Mouse (Mus musculus) hindbrain, embryonic 11.5 days (tissue): Measurements from ENCODE around the gene Atp6v1g2. TPM values are rescaled to one million over a fixed set of nuclear protein-coding genes. Genes with fewer than 3 reads are reported as not detected.

Source experiments
- ATAC-seq: fragments of 200-750 bp; cut with Nextera tagmentation; 2 replicates; pipeline ENCODE4 v1.8.0; 2017; ENCODE audit warnings: mild to moderate bottlenecking, moderate TSS enrichment, moderate library complexity; ENCODE audit not compliant: low FRiP score
- DNase-seq: peaks from one replicate; pipeline ENCODE4 v3.0.0-alpha.2; 2015; ENCODE audit warnings: low spot score
- H3K27ac ChIP-seq: fragments of 300-500 bp; sonication (generic); 2 replicates; pipeline ENCODE4 v1.5.1; 2014; ENCODE audit warnings: mild to moderate bottlenecking, low read depth, low read length
- H3K27me3 ChIP-seq: fragments of 300-500 bp; sonication (generic); 2 replicates; pipeline ENCODE4 v1.6.1; 2014; ENCODE audit warnings: mild to moderate bottlenecking, low read length, moderate library complexity, mixed read lengths; ENCODE audit not compliant: control insufficient read depth, insufficient read depth
- H3K36me3 ChIP-seq: fragments of 300-500 bp; sonication (generic); 2 replicates; pipeline ENCODE4 v1.6.1; 2014; ENCODE audit warnings: mild to moderate bottlenecking, low read length, moderate library complexity, mixed read lengths; ENCODE audit not compliant: control insufficient read depth, insufficient read depth
- H3K4me1 ChIP-seq: fragments of 300-500 bp; sonication (generic); replicated peaks from 2 replicates; pipeline ENCODE4 v1.6.1; 2014; ENCODE audit warnings: low read length, mixed read lengths; ENCODE audit not compliant: control insufficient read depth, insufficient read depth
- H3K4me2 ChIP-seq: fragments of 300-500 bp; sonication (generic); replicated peaks from 2 replicates; pipeline ENCODE4 v1.6.1; 2014; ENCODE audit warnings: mild to moderate bottlenecking, low read depth, low read length
- H3K4me3 ChIP-seq: fragments of 300-500 bp; sonication (generic); 2 replicates; pipeline ENCODE4 v1.5.1; 2014; ENCODE audit warnings: low read depth, low read length
- H3K9ac ChIP-seq: fragments of 300-500 bp; sonication (generic); 2 replicates; pipeline ENCODE4 v1.6.1; 2014; ENCODE audit warnings: low read depth, low read length
- H3K9me3 ChIP-seq: fragments of 300-500 bp; sonication (generic); 2 replicates; pipeline ENCODE4 v1.6.1; 2016; ENCODE audit warnings: low read length; ENCODE audit not compliant: control insufficient read depth
- WGBS: fragments of 180-500 bp; shearing (Covaris S2); extraction: QIAGEN DNeasy Blood & Tissue Kit; methylation state at CpG from one replicate; pipeline ENCODE4 v1.1.7; 2014; 5-methylcytosine and 5-hydroxymethylcytosine counted together
- polyA plus RNA-seq: library from polyadenylated mRNA; unstranded; fragments of >200 nt; fragmentation: Nextera tagmentation; extraction: Ambion mirVana; gene quantifications from 2 replicates; pipeline ENCODE4 v1.2.1, GENCODE M21; 2014

Atp6v1g2 gene
- polyA plus RNA-seq, 1 experiment from 2014 or later: 14.7 TPM

- no peak overlapping the region for H3K9ac ChIP-seq
- no peak overlapping the region for H3K4me3 ChIP-seq
- H3K9me3 ChIP-seq: no peaks in the 10 kb centered on the region
- DNase-seq: no peak
- ATAC-seq: no peak
- 85% methylated on average over 5 of the region's 5 CpGs for WGBS
- H3K4me1 ChIP-seq: peaks cover 2% of the 10 kb centered on the region; the same call in 1 of the 2 replicates
- no peak overlapping the region for H3K27ac ChIP-seq
- H3K27me3 ChIP-seq: peaks cover 24% of the 10 kb centered on the region
- no peak overlapping the region for H3K4me2 ChIP-seq
- H3K36me3 ChIP-seq: no peaks in the 10 kb centered on the region
These were observed 40.5 kb upstream of the Atp6v1g2 start for GRCm38 (mm10) chr17:35192924-35193323.

GRCm38 (mm10) chr17:35193881-35194843 is 39.3 kb upstream of the Atp6v1g2 start, which contains the start of gene Ltb:
Gene Ltb, plus strand, starts transcription at chr17:35194439.
- peak within 1 kb of the TSS; percentile 59; the same call in 1 of the 2 replicates for H3K4me2 ChIP-seq
- ATAC-seq (no peak), DNase-seq (peak; percentile 11)
- no peak within 1 kb of the TSS for H3K27ac ChIP-seq
- H3K36me3 ChIP-seq: no peaks in the 10 kb centered on the region
- no peak within 1 kb of the TSS for H3K9ac ChIP-seq
- peaks cover 28% of the 10 kb centered on the region for H3K27me3 ChIP-seq
- peaks cover 2% of the 10 kb centered on the region; the same call in 1 of the 2 replicates for H3K4me1 ChIP-seq
- no peak within 1 kb of the TSS for H3K4me3 ChIP-seq
- WGBS: 58% methylated on average over 23 of the region's 28 CpGs
- H3K9me3 ChIP-seq: no peaks in the 10 kb centered on the region

GRCm38 (mm10) chr17:35194844-35195630 is 38.4 kb upstream of the Atp6v1g2 start:
- Histone ChIP-seq H3K27ac (no peak overlapping the region), H3K4me2 (peak overlapping the region; percentile 59), H3K9me3 (no peaks in the 10 kb centered on the region), H3K27me3 (peaks cover 28% of the 10 kb centered on the region), H3K36me3 (no peaks in the 10 kb centered on the region), H3K4me3 (peak overlapping the region; percentile 38), H3K9ac (peak overlapping the region; percentile 27; the same call in 1 of the 2 replicates), H3K4me1 (peaks cover 2% of the 10 kb centered on the region; the same call in 1 of the 2 replicates)
- no peak for ATAC-seq
- DNase-seq: no peak
- WGBS: 43% methylated on average over 19 of the region's 19 CpGs

- 2% methylated on average over 65 of the region's 66 CpGs for WGBS
- ATAC-seq: peak; percentile 71
These were observed 37.7 kb upstream of the Atp6v1g2 start for GRCm38 (mm10) chr17:35195631-35196320.

GRCm38 (mm10) chr17:35196321-35196641 is 37.2 kb upstream of the Atp6v1g2 start:
- H3K27ac ChIP-seq: no peak overlapping the region
- H3K4me1 ChIP-seq: peaks cover 2% of the 10 kb centered on the region; the same call in 1 of the 2 replicates
- no peaks in the 10 kb centered on the region for H3K36me3 ChIP-seq
- ATAC-seq (no peak), DNase-seq (no peak)
- H3K4me2 ChIP-seq: peak overlapping the region; percentile 59
- WGBS: 32% methylated on average over 9 of the region's 9 CpGs
- peak overlapping the region; percentile 38 for H3K4me3 ChIP-seq
- H3K9ac ChIP-seq: no peak overlapping the region
- no peaks in the 10 kb centered on the region for H3K9me3 ChIP-seq
- H3K27me3 ChIP-seq: peaks cover 28% of the 10 kb centered on the region

More at GRCm38 (mm10) chr17:35195631-35196320, 37.7 kb upstream of the Atp6v1g2 start:
- Histone ChIP-seq H3K4me1 (peaks cover 2% of the 10 kb centered on the region; the same call in 1 of the 2 replicates), H3K4me3 (peak overlapping the region; percentile 38), H3K27me3 (peaks cover 28% of the 10 kb centered on the region), H3K4me2 (peak overlapping the region; percentile 59), H3K9ac (peak overlapping the region; percentile 27; the same call in 1 of the 2 replicates), H3K9me3 (no peaks in the 10 kb centered on the region), H3K27ac (no peak overlapping the region), H3K36me3 (no peaks in the 10 kb centered on the region)
- peak; percentile 87 for DNase-seq

- Histone ChIP-seq H3K27me3 (peaks cover 30% of the 10 kb centered on the region), H3K4me3 (no peak overlapping the region), H3K9ac (no peak overlapping the region), H3K4me2 (no peak overlapping the region), H3K36me3 (no peaks in the 10 kb centered on the region), H3K4me1 (peaks cover 2% of the 10 kb centered on the region; the same call in 1 of the 2 replicates), H3K9me3 (no peaks in the 10 kb centered on the region), H3K27ac (no peak overlapping the region)
- no peak for ATAC-seq
- DNase-seq: no peak
- WGBS: 55% methylated on average over 6 of the region's 6 CpGs
These were observed 36.3 kb upstream of the Atp6v1g2 start for GRCm38 (mm10) chr17:35197126-35197525.

GRCm38 (mm10) chr17:35198029-35198428 is 35.4 kb upstream of the Atp6v1g2 start:
- Histone ChIP-seq H3K9me3 (no peaks in the 10 kb centered on the region), H3K27ac (no peak overlapping the region), H3K36me3 (no peaks in the 10 kb centered on the region), H3K4me3 (no peak overlapping the region), H3K27me3 (peaks cover 30% of the 10 kb centered on the region), H3K9ac (no peak overlapping the region), H3K4me2 (no peak overlapping the region), H3K4me1 (peaks cover 2% of the 10 kb centered on the region; the same call in 1 of the 2 replicates)
- 65% methylated on average over 7 of the region's 7 CpGs for WGBS
- ATAC-seq (no peak), DNase-seq (no peak)

- ATAC-seq (no peak), DNase-seq (no peak)
- peaks cover 30% of the 10 kb centered on the region for H3K27me3 ChIP-seq
- no peak overlapping the region for H3K9ac ChIP-seq
- no peak overlapping the region for H3K27ac ChIP-seq
- H3K9me3 ChIP-seq: no peaks in the 10 kb centered on the region
- WGBS: 32% methylated on average over 8 of the region's 8 CpGs
- peaks cover 2% of the 10 kb centered on the region; the same call in 1 of the 2 replicates for H3K4me1 ChIP-seq
- no peaks in the 10 kb centered on the region for H3K36me3 ChIP-seq
- H3K4me2 ChIP-seq: no peak overlapping the region
- no peak overlapping the region for H3K4me3 ChIP-seq
These were observed 34.5 kb upstream of the Atp6v1g2 start for GRCm38 (mm10) chr17:35198946-35199345.
